Mouse (Mus musculus): ENCODE data around the gene Dohh.

GRCm38 (mm10) chr10:81340551-81341332 is 43.5 kb upstream of the Dohh start:
- TF ChIP-seq CTCF (IDR thresholded peaks at IDR 0.05; ENCODE audit: borderline replicate concordance, extremely low read depth, insufficient read depth, insufficient read length), result no peak
- TF ChIP-seq POLR2A (IDR thresholded peaks at IDR 0.05; ENCODE audit: borderline replicate concordance, extremely low read depth, insufficient read depth, insufficient read length, poor library complexity, severe bottlenecking), result no peak
